Mouse (Mus musculus) hindbrain, embryonic 13.5 days (tissue): ENCODE results near the gene Ndufs4. TPM values are rescaled to one million over a fixed set of nuclear protein-coding genes. Genes with fewer than 3 reads are reported as not detected.

Experiments used
- ATAC-seq: fragments of 200-750 bp; cut with Nextera tagmentation; 2 replicates; pipeline ENCODE4 v1.8.0; 2017; ENCODE audit warnings: moderate TSS enrichment; ENCODE audit not compliant: low FRiP score
- H3K27ac ChIP-seq: fragments of 300-500 bp; sonication (generic); 2 replicates; pipeline ENCODE4 v1.5.1; 2015; ENCODE audit warnings: inconsistent platforms, mild to moderate bottlenecking, moderate library complexity
- H3K27me3 ChIP-seq: fragments of 300-500 bp; sonication (generic); 2 replicates; pipeline ENCODE4 v1.6.1; 2015; ENCODE audit warnings: mild to moderate bottlenecking, inconsistent platforms
- H3K36me3 ChIP-seq: fragments of 300-500 bp; sonication (generic); 2 replicates; pipeline ENCODE4 v1.6.1; 2015; ENCODE audit warnings: mild to moderate bottlenecking, inconsistent platforms
- H3K4me1 ChIP-seq: fragments of 300-500 bp; sonication (generic); replicated peaks from 2 replicates; pipeline ENCODE4 v1.6.1; 2015; ENCODE audit warnings: inconsistent platforms
- H3K4me2 ChIP-seq: fragments of 300-500 bp; sonication (generic); 2 replicates; pipeline ENCODE4 v1.6.1; 2015; ENCODE audit warnings: inconsistent platforms, mild to moderate bottlenecking, moderate library complexity
- H3K4me3 ChIP-seq: fragments of 300-500 bp; sonication (generic); 2 replicates; pipeline ENCODE4 v1.5.1; 2015; ENCODE audit warnings: mild to moderate bottlenecking, inconsistent platforms
- H3K9ac ChIP-seq: fragments of 300-500 bp; sonication (generic); 2 replicates; pipeline ENCODE4 v1.6.1; 2015; ENCODE audit warnings: mild to moderate bottlenecking, inconsistent platforms
- H3K9me3 ChIP-seq: fragments of 300-500 bp; sonication (generic); 2 replicates; pipeline ENCODE4 v1.6.1; 2016; ENCODE audit warnings: inconsistent platforms
- WGBS: fragments of 180-500 bp; shearing (Covaris S2); methylation state at CpG from one replicate; pipeline ENCODE4 v1.1.7; 2015; 5-methylcytosine and 5-hydroxymethylcytosine counted together
- polyA plus RNA-seq: library from polyadenylated mRNA; unstranded; fragments of >200 nt; fragmentation: Nextera tagmentation; extraction: Ambion mirVana; gene quantifications from 2 replicates; pipeline ENCODE4 v1.2.1, GENCODE M21; 2015

The Ndufs4 gene
- polyA plus RNA-seq, 1 experiment from 2014 or later, result 369 TPM

- no peak for ATAC-seq
- H3K4me1 ChIP-seq, result no peaks in the 10 kb centered on the region
- H3K36me3 ChIP-seq, result no peaks in the 10 kb centered on the region
- no peaks in the 10 kb centered on the region for H3K27me3 ChIP-seq
- no peaks in the 10 kb centered on the region for H3K9me3 ChIP-seq
- 50% methylated on average over 7 of the region's 7 CpGs for WGBS
- H3K9ac ChIP-seq, result no peak overlapping the region
- H3K4me3 ChIP-seq, result no peak overlapping the region
- H3K27ac ChIP-seq, result no peak overlapping the region
- H3K4me2 ChIP-seq, result no peak overlapping the region
Measured at GRCm38 (mm10) chr13:114260486-114261205, 127.4 kb downstream of the Ndufs4 start.

DNA sequence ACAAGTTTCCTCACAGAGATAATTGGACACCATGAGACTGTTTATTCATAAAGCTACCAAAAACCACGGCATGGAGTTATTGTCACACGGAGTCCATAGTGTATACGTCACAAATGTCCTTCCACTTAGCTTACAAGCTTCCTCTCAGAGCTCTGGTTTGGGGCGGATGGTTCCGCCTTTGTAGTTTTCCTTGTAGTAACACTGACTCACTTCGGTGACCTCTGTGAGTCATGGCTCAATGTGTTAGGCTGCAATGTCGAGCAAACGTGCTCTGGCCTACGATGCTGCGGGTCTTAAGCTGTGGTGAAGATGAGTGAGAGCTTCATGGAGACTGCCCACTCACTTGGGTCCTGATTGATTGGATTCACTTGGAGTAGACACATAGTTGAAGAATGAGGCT is 133.4 kb downstream of the Ndufs4 start:
- Histone ChIP-seq H3K9me3 (no peaks in the 10 kb centered on the region), H3K4me3 (no peak overlapping the region), H3K36me3 (no peaks in the 10 kb centered on the region), H3K4me2 (no peak overlapping the region), H3K27me3 (no peaks in the 10 kb centered on the region), H3K27ac (no peak overlapping the region), H3K4me1 (no peaks in the 10 kb centered on the region), H3K9ac (no peak overlapping the region)
- ATAC-seq, result no peak
- 93% methylated on average over 10 of the region's 10 CpGs for WGBS

Other genes starting within 250 kb of the Ndufs4 start
- 6.0 and 7.0 TPM in 2 replicates for gene Fst, start 70.7 kb upstream of the Ndufs4 start, polyA plus RNA-seq